Mouse (Mus musculus): ENCODE data around the gene Hoxa7.

The Hoxa7 gene

DNA sequence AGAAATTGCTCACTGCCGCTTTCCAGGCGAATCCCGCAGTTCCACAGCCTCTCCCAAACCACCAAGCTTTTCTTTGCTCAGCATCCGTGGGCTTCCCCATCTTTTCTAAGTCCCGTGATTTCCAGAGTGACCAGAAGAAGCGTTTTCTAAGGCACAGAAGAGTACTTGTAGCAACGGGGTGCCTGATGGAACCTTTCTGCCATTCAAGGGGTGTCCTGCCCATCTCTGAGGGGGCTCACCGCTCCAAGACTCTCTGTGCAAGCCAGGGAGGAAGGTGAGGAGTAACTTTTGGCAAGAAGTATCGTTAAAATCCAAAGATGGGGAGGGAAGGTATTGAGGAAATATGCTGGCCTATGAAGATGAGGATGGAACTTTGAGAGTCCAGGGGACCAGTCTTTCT, 43.8 kb downstream of the Hoxa7 start:
- no peak for DNase-seq (ENCODE audit: low read depth, low spot score)

DNA sequence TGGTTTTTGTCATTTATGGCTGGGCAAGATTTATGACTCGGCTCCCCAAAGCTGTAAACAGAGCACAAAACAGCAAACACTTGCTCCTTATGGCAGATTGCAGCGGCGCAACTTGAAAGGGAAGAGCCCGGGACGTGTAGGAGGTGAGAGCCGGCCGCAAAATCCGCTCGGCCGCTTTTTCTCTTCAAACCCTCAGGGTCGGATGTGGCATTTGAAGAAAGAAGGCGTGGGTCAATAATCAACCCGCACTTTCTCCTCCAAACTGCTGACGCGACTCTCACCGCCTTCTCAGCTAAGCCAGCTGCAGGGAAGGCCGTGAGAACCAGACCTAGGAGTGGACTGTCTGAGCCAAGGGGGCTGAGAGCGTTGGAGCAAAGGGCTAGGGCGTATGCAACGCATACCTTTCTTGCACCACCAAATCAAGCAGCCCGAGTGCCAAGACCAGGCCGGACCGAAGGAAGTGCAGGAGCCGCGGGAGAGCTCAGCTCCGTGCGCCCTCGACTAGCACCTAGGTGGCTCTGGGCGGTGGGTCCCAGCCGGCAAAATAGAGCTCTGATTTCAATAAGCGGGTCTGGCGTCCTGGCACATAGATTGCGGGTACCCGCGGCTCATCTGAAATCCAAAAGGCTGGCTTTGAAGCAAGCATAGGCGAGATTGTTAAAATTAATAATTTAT, 44.5 kb downstream of the Hoxa7 start, which contains the start of gene 5730596B20Rik:
Gene 5730596B20Rik, plus strand, starts transcription at position 438 of the 675 bp plus-strand sequence.
- no peak for DNase-seq (ENCODE audit: low read depth, low spot score)

DNA sequence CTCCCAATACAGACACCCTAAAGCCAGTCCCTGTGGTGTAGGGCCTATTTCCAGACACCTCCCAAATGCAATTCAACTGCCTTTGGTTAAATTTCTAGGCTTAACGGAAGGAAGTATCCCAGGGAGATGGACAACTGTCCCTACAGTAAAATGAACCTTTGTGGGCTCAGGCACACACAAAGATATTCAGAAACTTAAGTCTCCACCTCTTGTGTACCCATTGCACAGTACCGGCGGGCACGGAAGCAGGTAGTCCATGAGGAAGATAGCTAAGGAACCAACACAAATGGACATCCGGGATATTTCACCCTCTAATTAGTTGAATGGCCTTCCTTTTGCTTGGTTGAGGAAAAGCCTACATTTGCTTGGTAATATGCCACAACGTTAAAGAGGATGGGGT, 45.3 kb downstream of the Hoxa7 start:
- no peak for DNase-seq (ENCODE audit: low read depth, low spot score)

DNA sequence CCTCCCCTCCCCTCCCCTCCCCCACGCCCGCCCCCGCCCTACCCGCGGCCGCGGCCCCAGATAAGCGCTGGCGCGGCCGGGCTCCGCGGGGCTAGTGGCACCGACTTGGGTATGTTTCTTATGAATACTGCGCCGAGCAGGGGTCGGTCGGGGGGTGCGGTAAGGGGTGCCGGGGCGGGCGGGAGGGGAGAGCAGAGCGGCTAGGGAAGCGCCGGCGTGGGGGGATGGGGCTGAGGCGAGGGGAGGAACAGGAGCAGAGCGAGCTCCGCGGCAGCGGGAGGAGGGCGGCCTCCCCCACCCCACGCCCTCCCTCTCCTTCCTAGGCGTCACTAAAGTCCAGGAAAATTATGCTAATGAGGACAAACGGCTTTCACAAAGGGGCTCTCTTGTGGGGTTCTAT, 45.8 kb downstream of the Hoxa7 start:
- no peak for DNase-seq (ENCODE audit: low read depth, low spot score)

DNA sequence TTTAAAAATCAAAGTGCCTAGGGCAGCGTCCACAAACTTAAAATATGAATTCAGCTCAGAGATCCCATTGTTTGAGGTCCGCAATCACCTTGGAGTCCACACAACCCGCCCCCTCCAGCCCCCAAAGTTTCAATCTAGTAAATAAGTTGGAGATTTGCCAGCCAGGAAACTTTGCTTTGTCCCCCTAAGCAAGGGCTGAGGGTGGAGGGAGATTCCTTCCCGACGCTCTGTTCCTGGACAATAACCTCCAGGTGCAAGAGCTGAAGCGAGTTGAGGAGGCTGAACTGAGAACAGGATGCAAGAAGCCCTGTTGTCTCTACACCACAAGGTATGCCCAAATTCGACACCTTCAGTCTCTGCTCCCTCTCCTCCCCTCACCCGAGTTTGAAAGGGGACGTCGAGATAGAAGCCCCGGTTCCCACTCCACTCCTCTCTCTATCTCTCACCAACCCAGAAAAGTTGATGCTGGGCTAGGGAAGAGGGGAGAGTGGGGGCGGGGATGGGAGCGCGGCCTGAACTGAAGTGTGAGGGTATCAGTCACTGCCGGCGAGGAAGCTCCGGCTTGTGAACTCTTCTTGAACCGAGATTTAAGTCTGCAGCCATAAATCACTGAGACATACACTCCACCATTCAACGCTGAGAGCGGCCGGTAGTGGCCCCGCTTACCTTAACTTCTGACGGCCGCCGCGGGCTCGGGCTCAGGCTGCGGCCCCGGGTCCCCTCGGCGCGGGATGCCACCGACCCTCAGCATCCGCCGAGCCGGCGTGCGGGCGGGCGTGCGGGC, 46.5 kb downstream of the Hoxa7 start:
- no peak for DNase-seq (ENCODE audit: low read depth, low spot score)

DNA sequence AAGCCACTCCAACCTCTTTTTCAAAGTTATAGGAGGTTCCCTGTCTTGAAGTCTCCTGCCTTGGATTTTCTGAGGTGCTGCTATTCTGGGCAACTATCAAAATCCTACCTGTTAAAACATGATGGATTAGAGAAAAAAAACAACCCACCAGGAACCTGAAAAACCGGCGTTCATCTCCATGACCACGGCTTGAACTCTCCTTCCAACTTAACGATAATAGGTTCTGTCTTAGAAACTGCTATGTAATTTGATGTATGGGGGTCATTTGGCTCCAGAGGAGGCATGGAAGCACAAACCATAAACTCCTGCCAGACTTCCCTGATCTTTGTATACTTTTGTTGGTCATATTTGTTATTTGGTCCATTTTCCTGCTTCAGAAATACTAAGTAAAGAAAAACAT, 48.0 kb downstream of the Hoxa7 start:
- DNase-seq (ENCODE audit: low read depth, low spot score), result no peak

DNA sequence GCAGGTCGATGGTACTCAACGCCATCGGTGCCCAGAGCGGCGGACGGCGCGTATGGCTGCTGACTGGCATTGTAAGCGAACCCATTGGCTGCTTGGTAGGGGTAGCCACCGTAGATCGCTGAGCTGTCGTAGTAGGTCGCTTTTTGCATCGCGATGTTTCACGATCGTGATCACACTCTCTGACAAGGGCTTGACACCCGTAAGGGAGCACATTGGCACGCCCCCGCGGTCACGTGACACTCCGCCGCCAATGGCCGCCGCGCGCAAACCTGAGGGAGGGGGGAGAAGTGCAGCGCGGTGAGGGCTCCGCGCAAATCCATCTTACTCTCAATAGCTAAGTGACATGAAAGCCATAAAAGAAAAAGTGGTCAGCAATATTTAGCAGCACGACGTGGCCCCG, 49.2 kb downstream of the Hoxa7 start:
- DNase-seq (ENCODE audit: low read depth, low spot score), result peak; percentile 77

DNA sequence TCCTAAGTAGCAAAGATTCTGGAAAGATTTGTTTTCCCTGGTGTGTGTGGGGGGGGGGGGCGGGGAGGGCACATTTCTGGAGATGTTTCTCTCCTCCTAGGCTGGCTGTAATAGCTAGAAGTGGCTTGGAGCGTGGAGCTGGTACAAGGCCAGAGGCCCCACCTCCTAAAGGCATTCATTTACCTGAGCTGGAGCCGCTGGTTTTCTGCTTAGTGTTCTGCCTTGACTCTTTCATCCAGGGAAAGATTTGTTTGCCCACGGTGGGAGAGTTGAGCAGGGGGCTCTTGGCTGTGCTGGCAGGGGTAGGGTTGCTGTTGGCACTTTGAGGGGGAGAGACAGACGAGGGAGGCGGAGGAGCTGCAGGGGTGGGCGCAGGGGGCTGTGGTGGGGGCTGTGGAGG, 49.7 kb downstream of the Hoxa7 start:
- DNase-seq (ENCODE audit: low read depth, low spot score), result no peak

DNA sequence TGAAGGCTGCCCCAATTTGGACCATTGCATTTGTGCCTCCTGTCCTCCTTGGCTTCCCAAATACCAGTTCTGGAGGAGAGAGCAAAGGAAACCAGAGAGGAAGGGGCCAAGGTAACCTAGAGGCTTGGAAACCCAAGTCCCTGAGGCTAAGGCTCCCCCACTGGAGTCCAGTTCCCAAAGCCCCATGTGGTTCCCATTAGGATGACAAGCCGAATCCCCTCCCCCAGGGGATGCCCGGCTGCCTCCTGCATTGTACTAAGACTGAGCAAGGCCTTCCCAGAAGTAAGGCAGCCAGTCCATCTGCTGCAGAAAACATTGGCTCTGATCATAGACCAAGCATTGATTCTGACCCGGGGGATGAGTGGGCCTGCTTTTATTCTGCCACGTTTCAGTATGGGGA, 50.3 kb downstream of the Hoxa7 start:
- no peak for DNase-seq (ENCODE audit: low read depth, low spot score)

DNA sequence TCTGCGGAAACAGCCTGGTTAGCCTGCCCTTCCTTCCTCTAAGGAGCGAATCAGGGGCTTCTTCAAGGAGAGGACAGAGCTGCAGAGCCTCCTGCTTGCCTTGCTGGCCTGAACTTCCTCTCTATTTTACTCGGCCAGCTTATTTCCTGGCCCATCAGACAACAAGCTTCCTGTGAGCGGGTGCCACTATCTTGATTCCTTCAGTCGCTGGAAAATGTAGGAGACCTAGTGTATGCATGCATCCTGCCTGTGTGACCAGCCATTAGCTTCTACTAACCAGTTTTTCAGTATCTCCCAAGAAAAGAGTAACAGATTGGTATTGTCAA, 50.8 kb downstream of the Hoxa7 start:
- no peak for DNase-seq (ENCODE audit: low read depth, low spot score)

DNA sequence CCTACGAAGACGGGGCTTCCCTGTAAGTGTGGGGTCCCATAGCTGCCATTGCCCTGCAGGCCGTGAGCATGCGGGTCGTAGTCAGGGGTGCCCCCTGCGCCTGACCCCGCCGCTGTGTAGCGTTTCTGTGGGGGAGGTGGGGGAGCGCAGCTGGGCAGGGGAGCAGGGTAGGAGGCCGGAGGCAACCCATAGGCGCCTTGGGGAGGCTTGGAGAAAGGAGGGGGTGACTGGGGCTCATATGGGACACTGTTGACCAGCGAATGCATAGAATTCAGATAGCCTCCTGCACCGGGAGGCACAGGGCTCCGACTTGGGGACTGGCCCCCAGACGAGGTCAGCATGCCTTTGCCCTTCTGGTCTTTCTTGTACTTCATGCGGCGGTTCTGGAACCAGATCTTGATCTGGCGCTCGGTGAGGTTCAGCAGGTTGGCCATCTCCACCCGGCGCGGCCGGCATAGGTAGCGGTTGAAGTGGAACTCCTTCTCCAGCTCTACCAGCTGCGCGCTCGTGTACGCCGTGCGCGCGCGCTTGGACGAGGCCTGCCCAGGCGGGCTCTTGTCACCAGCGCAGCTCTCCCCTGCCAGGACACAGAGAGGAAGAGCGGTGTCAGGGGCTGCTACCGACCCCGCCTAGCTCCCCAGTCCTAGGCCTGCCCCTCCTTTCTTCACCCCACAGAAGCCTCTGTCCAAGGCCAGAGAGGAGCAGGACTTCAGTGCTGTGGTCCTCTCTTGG, 51.3 kb downstream of the Hoxa7 start:
- DNase-seq (ENCODE audit: low read depth, low spot score), result no peak

DNA sequence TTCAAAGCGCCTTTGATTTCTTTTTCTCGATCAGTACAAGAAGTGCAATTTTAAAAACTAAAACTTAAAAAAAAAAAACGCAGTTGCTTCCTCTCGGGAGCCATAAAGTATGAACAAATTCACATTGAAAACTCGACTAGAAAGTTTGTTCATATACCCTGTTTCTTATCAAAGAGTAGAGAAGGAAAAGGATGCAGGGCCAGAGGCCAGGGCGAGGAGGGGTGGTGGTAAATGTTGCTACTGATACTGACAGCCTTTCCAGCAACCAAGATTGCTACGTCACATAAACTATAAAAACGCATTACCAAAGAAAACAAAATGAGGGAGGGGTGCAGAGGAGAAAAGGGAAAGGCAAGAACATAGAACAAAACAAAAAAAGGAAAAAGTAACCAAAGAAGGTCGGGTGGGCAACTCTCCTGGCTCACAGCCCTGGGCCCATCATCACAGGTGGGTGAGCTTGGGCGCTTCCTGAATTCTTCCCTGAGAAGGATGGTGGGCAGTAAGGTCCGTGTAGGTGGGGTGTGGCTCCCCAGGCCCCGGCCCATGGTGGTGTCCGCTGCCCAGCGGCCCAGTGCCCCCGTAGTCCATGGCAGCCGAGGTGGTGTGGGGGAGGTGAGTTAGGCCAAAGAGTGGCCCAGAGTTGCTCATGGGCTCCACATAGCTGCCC, 52.0 kb downstream of the Hoxa7 start:
- DNase-seq (ENCODE audit: low read depth, low spot score), result no peak

DNA sequence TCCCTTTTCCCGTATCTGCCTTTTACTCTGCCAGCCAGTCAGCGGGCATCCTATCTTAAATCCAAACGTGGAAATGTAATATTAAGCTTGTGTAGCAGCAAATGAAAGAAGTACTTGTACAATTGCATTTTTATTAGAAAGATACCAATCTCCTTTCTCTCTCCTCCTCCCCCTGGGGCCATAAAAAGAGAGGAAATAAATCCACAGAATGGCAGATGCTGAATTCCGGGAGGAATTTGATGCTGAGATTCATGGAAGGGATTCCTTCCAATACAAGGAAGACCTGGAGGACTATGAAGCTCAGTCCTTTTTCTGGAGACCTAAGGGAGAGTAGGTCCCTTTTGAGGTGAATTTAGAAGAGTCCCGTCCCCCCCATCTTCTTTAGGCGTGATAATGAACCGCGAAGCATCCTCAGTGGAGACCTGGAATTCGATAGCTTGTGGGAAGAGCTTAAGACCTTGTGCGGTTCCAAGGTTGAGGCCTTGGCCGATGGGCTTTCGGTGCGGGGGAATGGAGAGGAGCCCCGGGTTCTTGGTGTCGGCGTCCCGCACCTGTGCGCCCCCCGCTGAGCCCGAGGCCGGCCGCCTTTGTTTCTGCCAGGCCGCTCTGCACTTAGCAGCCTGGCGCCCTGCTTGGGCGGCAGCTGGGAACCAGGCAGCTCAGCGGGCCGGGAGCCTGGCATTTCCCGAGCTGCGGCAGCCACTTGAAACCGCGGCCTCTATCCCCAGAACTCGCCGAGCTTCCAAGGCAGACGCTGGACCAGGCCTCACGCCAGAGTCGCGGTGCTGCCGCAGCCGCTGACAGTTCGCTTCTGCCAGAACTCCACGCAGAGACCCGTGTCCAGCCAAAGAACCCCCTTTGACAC, 53.2 kb downstream of the Hoxa7 start:
- no peak for DNase-seq (ENCODE audit: low read depth, low spot score)

DNA sequence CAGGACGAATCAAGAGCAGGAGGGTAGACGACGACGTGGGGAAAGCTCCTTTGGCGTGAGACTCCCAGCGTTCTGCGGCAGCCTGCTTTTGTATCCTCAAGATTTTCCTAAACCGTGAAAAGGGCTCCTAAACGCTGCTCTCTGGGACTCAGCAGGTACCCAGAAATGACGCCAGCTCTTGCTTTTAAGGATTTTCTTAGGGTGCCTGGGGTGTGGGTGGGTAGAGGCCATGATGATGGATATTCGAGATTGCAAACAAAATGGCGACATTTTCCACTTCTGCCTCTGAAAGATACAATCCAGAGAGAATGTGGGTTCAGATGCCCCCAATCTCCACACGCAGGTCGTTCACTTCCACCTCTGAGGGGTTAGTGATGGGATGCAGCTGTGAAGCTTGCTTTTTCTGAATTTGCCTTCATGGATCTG, 53.9 kb downstream of the Hoxa7 start:
- no peak for DNase-seq (ENCODE audit: low read depth, low spot score)

DNA sequence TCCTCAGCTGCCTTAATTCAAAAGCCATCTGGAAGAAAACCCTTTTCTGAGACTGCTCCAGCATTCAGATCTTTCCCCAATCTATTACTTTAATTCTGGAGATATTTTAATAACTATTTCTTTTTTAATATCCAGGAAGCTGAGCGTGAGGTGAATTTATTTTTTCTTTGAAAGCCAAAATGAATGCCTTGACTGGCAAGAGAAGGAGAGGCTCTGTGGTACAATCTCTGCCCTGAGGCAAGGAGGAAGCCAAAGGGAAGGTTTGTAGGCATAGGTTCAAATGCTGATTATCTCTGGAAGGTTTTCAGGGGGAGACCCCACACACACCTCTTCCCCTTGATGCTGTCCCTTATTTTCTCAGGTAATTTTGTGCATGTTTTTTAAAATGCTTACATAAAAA, 54.5 kb downstream of the Hoxa7 start:
- no peak for DNase-seq (ENCODE audit: low read depth, low spot score)

DNA sequence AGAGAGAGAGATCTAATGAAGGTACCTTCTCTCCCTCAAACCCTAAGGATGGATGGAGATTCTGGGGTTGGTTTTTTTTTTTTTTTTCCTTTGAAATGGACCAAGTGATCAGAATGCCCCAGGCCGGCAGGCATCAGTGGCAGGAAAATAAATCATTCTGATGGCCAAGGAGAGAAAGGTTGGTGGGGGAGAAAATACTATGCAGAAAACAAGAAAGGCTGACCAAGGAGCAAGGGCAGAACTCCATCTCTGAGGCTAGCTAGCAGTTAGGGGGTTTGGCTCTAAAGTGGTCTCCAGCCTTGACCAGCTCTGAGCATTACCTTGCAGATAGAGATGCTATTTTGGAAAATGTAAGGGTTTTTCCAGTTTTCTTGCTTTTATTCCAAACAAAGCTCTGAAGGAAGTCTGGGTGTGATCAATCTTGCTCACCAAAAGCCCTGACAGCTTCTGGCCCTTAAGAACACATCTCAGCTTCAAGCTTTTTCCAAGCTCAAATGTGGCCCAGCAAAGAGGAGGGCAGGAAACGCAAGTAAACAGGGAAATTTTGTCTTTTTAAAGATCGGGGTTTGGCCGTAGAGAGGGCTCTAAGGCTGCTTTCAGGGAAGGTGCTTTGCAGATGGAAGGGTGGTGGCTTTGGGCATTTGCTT, 55.1 kb downstream of the Hoxa7 start:
- no peak for DNase-seq (ENCODE audit: low read depth, low spot score)

DNA sequence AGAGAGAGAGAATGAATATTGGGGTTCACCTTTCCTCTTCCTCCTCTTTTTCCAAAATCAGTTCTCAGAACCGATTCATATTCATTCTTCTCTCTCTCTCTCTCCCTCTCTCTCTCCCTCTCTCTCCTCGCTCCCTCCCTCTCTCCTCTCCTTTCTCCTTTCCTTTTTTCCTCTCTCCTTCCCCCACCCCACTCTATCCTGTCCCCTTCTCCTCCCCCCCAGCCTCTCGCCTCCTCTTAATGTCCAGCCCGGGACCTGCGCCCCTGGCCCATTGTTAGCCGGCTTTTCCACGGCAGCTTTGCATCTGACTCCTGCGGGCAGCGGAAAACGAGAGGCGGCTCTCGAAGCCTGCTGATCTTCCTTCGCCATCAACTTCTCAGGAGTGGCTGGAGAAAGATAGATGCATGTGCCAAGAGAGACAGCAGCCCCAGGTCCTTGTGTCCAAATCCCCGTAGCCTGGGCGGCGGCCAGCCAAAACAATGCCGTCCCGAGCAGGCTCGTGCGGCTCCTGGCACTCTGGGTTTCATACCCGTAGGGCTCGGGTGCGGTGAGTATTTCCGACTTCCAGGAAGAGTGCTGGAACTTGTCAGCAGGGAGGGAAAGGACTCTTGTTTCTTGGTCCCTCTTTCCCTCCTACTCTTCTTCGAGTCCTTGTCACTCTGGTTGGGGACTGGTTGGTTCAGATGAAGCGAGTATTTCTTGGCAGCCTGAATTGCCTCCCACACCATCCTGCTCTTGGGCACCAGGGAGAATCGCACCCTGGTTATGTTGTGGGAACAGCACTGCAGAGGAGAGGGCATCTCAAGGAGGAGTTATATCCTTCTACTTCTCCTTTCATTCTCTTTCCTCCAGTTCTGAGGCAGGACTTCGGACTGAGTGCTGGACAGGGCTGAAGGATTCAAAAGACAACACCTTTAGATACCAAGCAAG, 55.9 kb downstream of the Hoxa7 start:
- DNase-seq (ENCODE audit: low read depth, low spot score), result no peak

DNA sequence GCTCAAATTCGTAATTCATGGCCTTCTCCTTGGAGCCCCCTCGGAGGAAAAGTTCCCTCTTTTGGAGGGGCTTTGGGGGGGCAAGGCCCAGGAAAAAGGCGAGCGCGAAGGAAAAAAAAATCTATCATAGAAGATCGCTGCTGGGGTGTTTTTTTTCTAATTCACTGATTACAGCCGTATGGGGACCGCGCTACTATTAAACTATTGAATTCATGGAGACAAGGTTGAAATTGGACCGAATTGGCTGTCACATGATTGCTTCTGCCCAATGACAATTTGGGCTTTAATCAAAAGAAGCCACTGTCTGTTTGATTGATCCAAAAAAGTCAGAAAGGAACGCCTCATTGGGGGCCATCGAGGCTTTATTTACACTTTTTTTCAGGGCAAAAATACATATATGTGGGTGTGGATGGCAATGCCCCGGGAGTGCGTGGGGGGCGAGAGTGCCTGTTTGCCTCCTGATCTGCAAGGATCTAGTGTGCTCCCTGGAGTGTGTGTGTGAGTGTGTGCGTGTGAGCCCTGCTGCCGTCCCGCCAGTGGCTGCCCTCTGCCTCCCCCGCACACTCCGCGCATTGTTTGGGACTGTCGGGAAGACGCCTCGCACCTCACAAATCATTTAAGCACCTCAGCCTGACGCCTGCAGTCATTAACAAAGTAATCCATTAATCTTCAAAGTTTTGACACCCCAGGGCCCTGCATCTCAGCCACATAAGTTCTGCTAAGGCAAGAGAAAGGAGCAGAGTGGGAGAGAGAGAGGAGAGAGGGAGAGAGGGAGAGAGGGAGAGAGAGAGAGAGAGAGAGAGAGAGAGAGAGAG, 56.8 kb downstream of the Hoxa7 start, which contains the start of gene Hoxa2:
Gene Hoxa2, minus strand, starts transcription at position 206 of the 815 bp plus-strand sequence.
- DNase-seq (ENCODE audit: low read depth, low spot score), result no peak
